Mouse (Mus musculus): Measurements from ENCODE around the gene Map2k2. TPM values are rescaled to one million over a fixed set of nuclear protein-coding genes. Genes with fewer than 3 reads are reported as not detected.

Map2k2 gene
- polyA plus RNA-seq, 1 experiment from 2014 or later = 167 TPM

DNA sequence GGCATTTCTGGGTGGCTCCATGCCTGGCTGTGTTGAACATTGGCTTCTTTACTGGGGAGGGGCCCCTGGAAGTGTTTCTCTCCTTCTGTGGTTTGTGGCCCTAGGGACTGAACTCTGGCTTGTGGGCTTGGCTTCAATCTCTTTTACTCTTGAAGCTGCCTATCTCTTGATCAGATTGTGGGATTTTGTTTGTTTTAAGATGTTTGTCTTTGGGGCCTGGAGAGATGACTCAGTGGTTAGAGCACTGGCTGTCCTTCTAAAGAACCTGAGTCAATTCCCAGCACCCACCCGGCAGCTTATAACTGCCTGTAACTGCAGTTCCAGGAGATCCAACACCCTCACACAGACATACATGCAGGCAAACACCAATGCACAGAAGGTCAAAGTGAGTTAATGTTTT lies 29.4 kb upstream of the Map2k2 start:
- no peak for ATAC-seq
- H3K9ac ChIP-seq = no peak overlapping the region
- peaks cover 97% of the 10 kb centered on the region for H3K36me3 ChIP-seq
- no peak overlapping the region for H3K4me2 ChIP-seq
- peaks cover 6% of the 10 kb centered on the region; the same call in 1 of the 2 replicates for H3K4me1 ChIP-seq
- H3K4me3 ChIP-seq = no peak overlapping the region
- no peak overlapping the region for H3K27ac ChIP-seq
- no peaks in the 10 kb centered on the region for H3K27me3 ChIP-seq (replicated peaks)
- 75% methylated on average over 1 of the region's 1 CpGs for WGBS (ENCODE audit: insufficient replicate concordance)
- no peaks in the 10 kb centered on the region for H3K9me3 ChIP-seq (replicated peaks)

DNA sequence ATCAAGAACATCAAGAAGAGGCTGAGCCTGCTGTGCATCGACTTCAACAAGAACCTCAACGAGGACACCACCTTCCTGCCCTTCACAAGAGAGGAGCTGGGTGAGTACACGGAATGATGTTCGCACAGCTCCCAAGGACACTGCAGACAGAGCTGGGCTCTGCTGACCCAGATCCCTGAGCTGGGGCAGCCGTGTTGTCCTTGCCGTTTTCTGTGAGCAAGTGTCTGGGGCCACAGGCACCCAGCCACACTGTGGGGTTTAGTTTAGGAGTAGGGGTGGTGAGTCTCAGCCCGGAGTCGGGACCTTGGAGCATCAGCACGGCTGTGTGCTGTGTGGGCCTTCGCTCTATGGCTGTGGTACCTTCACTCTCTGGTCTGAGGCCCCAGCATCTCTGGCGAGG lies 27.8 kb upstream of the Map2k2 start:
- 81% methylated on average over 11 of the region's 11 CpGs for WGBS (ENCODE audit: insufficient replicate concordance)
- peaks cover 96% of the 10 kb centered on the region for H3K36me3 ChIP-seq
- no peak for ATAC-seq

DNA sequence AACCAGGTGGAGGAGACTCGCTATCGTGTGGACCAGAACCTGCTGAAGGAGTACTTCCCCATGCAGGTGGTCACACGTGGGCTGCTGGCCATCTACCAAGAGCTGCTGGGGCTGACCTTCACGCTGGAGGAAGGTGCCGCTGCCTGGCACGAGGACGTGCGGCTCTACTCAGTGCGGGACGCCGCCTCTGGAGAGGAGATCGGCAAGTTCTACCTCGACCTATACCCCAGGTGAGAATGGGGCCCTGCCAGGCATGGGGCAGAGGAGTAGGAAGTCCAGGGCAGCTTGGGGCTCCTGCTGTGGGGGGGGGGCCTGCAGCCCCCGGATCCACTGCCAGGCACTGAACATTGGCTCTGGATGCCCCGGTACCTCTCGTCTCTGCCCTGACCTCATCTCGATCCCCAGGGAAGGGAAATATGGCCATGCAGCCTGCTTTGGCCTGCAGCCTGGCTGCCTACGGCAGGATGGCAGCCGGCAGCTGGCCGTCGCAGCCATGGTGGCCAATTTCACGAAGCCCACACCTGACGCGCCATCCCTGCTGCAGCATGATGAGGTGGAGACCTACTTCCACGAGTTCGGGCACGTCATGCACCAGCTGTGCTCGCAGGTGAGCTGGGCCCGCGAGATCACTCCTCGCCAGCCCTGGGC lies 25.6 kb upstream of the Map2k2 start:
- no peak for ATAC-seq
- no peak overlapping the region for H3K27ac ChIP-seq
- H3K4me3 ChIP-seq = no peak overlapping the region
- no peak overlapping the region for H3K9ac ChIP-seq
- no peak overlapping the region for H3K4me2 ChIP-seq
- WGBS (ENCODE audit: insufficient replicate concordance) = 87% methylated on average over 31 of the region's 31 CpGs
- H3K27me3 ChIP-seq (replicated peaks) = no peaks in the 10 kb centered on the region
- peaks cover 10% of the 10 kb centered on the region for H3K4me1 ChIP-seq
- peaks cover 77% of the 10 kb centered on the region for H3K36me3 ChIP-seq
- no peaks in the 10 kb centered on the region for H3K9me3 ChIP-seq (replicated peaks)

More for the DNA sequence above, 27.8 kb upstream of the Map2k2 start:
- Histone ChIP-seq H3K9ac (no peak overlapping the region), H3K4me2 (no peak overlapping the region), H3K4me1 (peaks cover 10% of the 10 kb centered on the region), H3K27me3 (replicated peaks) (no peaks in the 10 kb centered on the region), H3K27ac (no peak overlapping the region), H3K4me3 (no peak overlapping the region), H3K9me3 (replicated peaks) (no peaks in the 10 kb centered on the region)

DNA sequence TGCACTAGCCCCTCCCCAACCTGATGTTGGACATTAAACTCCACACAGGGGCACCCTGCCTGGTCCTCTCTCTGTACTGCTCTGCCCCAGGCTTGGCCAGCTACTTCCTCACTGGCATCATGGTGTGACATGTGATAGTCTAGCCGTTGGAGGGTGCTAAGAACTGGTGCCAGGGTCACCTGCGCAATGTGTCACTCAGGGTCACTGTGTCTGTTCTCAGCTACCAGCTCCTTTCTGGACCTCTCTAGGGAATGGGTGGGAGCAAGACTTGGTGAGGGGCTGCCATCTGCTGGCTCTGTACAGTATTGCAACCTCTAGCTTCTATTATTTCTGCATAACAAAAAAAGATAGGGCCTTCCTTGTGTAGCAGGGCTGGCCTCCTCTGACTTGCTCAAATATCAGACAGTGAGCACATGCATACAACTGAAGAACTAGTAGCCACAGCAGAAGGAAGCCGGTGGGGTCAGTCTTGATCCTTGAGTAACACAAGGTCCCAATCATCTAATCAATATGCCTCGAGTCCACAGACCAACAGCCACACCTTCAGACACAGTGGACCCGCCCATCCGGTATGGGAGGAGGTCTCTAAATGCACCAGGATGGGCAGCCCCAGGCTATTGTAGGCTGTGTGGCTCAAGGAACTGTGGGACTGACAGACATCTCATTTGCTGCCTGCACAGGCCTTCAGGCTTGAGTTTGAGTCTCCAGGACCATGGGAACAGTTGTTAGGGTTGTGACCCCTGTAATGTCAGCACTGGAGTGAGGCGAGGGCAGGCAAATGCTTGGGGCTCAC lies 23.4 kb upstream of the Map2k2 start:
- Histone ChIP-seq H3K36me3 (peaks cover 62% of the 10 kb centered on the region), H3K9me3 (replicated peaks) (peaks cover 3% of the 10 kb centered on the region; the same call in 1 of the 2 replicates), H3K4me3 (no peak overlapping the region), H3K27me3 (replicated peaks) (no peaks in the 10 kb centered on the region), H3K27ac (0 out of 2 replicates have a peak overlapping the region, but pooled peaks have one; percentile 7), H3K4me1 (peaks cover 10% of the 10 kb centered on the region), H3K4me2 (no peak overlapping the region), H3K9ac (no peak overlapping the region)
- peak; percentile 48 for ATAC-seq
- 58% methylated on average over 7 of the region's 7 CpGs for WGBS (ENCODE audit: insufficient replicate concordance)

DNA sequence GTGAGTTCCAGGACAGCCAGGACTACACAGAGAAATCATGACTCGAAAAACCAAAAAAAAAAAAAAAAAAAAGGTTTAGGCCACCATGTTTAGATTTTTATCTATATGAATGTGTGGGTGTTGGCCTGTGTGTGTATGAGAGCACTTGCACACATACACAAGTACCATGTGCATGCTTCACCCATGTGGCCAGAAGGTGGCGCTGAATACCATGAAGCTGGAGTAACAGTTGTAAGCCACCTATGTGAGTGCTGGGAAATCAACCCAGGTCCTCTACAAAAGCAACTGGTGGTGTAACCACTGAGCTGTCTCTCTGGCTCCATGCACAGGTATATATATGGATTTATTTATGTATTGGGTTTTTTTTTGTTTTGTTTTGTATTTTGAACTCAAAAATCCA lies 18.7 kb upstream of the Map2k2 start:
- peaks cover 34% of the 10 kb centered on the region for H3K36me3 ChIP-seq
- peaks cover 3% of the 10 kb centered on the region; the same call in 1 of the 2 replicates for H3K9me3 ChIP-seq (replicated peaks)
- 39% methylated on average over 2 of the region's 2 CpGs for WGBS (ENCODE audit: insufficient replicate concordance)
- no peak overlapping the region for H3K4me3 ChIP-seq
- no peak for ATAC-seq
- no peak overlapping the region for H3K27ac ChIP-seq
- no peak overlapping the region for H3K9ac ChIP-seq
- peaks cover 29% of the 10 kb centered on the region for H3K4me1 ChIP-seq
- 0 out of 2 replicates have a peak, but pooled peaks cover 3% of the 10 kb centered on the region for H3K27me3 ChIP-seq (replicated peaks)
- H3K4me2 ChIP-seq = no peak overlapping the region

DNA sequence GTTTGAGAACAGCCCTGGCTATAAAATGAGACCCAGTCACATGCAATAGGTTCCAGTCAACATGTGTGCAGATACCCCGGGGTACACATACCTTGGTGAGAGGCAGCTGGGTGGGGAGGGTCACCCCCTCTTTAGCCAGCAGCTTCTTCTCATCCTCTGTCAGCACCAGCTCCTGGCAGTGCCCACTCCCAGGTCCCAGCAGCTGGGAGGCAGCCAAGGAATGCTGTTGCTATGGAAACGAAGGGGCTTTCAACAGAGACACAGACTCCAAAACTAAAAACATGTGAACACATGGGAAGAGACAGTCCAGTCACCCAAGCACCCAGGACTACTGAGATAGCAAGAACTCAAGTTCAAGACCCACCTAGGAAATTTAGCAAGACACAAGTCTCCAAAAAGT lies 16.5 kb upstream of the Map2k2 start:
- no peak for ATAC-seq
- Histone ChIP-seq H3K27ac (no peak overlapping the region), H3K36me3 (peaks cover 23% of the 10 kb centered on the region), H3K9me3 (replicated peaks) (peaks cover 3% of the 10 kb centered on the region; the same call in 1 of the 2 replicates), H3K9ac (no peak overlapping the region), H3K4me1 (peaks cover 43% of the 10 kb centered on the region), H3K27me3 (replicated peaks) (0 out of 2 replicates have a peak, but pooled peaks cover 3% of the 10 kb centered on the region), H3K4me3 (no peak overlapping the region), H3K4me2 (no peak overlapping the region)
- 51% methylated on average over 2 of the region's 2 CpGs for WGBS (ENCODE audit: insufficient replicate concordance)

DNA sequence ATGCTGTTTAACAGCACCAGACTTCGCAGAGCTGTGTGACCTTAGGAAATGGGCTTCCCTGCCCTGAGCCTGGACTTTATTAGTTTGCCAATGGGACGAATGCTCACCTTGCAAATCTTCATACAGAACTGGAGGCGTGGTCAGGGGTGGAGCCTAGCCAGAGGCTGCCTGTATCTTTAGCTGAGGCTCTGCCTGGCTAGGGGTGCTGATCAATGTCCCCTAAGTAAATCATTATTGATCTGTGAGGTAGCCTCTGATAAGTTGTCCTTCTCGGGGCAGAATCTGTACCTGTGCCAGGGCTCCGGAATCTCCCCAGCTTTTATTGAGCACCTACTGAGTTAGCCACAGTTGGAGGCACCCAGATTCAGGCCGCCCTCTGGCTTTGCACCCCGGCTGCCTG lies 15.1 kb upstream of the Map2k2 start:
- 0 out of 2 replicates have a peak overlapping the region, but pooled peaks have one; percentile 5 for H3K9ac ChIP-seq
- H3K9me3 ChIP-seq (replicated peaks) = peaks cover 3% of the 10 kb centered on the region; the same call in 1 of the 2 replicates
- H3K4me1 ChIP-seq = peaks cover 57% of the 10 kb centered on the region
- 62% methylated on average over 7 of the region's 7 CpGs for WGBS (ENCODE audit: insufficient replicate concordance)
- H3K4me2 ChIP-seq = no peak overlapping the region
- H3K36me3 ChIP-seq = peaks cover 23% of the 10 kb centered on the region
- no peak overlapping the region for H3K4me3 ChIP-seq
- ATAC-seq = no peak
- 0 out of 2 replicates have a peak, but pooled peaks cover 3% of the 10 kb centered on the region for H3K27me3 ChIP-seq (replicated peaks)
- no peak overlapping the region for H3K27ac ChIP-seq

DNA sequence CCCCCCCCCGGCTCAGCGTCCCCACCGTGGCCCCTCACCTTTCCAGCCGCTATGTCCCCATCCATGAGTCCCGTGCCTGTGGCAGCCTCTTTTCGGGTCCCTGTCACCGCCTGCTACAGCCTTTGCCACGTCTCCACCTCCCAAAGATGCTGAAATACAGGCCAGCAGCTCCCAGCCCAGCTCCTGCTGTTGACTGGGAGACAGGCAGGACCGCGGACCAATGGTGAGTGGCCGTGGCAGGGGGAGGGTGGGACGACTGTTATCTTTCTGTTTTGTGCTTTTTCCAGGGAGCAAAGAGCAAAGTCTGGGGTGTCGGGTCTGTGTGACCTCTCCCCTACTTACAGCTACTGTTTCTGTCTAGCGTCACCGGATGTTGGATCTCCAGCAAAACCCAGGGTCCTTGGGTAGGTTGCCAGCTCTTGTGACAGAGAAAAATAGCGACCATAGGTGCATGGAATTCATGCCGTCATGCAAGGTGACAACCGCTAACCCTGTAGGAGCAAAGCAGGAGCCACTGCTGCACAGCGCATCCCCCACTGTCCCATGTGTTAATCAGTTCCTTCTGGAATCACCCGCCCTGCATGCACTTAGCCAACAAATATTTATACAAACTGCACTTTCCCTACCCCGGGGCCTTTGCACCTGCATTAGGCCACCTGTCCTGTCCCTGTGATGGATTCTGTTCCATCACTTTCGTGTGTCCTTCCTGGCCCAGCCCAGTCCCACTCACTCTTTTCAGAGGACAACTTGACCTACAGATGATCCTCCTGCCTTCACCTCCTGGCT lies 13.1 kb upstream of the Map2k2 start:
- 39% methylated on average over 22 of the region's 22 CpGs for WGBS (ENCODE audit: insufficient replicate concordance)
- H3K4me1 ChIP-seq = peaks cover 71% of the 10 kb centered on the region
- H3K4me2 ChIP-seq = peak overlapping the region; percentile 31
- peak overlapping the region; percentile 25 for H3K4me3 ChIP-seq
- H3K9ac ChIP-seq = no peak overlapping the region
- 0 out of 2 replicates have a peak, but pooled peaks cover 3% of the 10 kb centered on the region for H3K27me3 ChIP-seq (replicated peaks)
- peaks cover 15% of the 10 kb centered on the region for H3K36me3 ChIP-seq
- H3K9me3 ChIP-seq (replicated peaks) = peaks cover 6% of the 10 kb centered on the region; the same call in 1 of the 2 replicates
- peak overlapping the region; percentile 42 for H3K27ac ChIP-seq
- peak; percentile 42 for ATAC-seq

DNA sequence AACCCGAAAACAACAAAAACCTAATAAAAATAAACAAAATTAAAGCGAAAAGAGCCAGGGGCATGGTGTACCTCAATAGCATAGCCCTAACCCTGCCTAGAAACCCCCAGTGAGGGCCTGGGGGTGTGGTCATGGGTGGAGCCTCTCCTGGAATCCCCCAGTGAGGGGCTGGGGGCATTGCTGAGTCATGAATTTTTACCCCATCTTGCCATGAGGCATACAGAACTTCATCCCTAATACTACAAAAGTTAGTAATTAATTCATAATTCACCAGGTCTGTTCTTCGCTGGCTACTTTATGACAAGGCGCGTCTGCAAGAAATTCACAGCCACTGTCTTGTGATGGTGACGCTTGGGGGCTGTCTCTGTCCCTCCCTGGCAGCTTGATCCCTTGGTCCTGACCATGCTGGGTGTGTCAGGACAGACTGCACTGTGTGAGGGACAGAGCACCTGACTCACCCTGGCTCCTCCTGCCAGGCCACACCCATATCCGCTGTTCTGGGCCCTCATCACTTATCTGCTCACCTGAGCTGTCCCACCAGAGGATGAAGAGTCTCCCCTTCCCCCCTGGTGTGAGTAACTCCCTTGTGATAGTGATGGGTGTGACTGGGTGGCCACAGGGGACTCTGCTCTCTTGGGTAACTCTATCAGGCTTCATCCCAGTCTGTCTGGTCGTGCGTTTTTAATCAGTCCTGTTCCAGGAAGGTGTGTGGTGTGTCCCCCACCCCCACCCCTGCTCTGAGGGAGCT lies 10.6 kb upstream of the Map2k2 start:
- Histone ChIP-seq H3K9ac (0 out of 2 replicates have a peak overlapping the region, but pooled peaks have one; percentile 32), H3K4me2 (peak overlapping the region; percentile 46), H3K27me3 (replicated peaks) (0 out of 2 replicates have a peak, but pooled peaks cover 3% of the 10 kb centered on the region), H3K36me3 (no peaks in the 10 kb centered on the region), H3K4me3 (no peak overlapping the region; the same call in 1 of the 2 replicates), H3K4me1 (peaks cover 82% of the 10 kb centered on the region), H3K27ac (peak overlapping the region; percentile 75), H3K9me3 (replicated peaks) (peaks cover 6% of the 10 kb centered on the region; the same call in 1 of the 2 replicates)
- WGBS (ENCODE audit: insufficient replicate concordance) = 40% methylated on average over 9 of the region's 9 CpGs
- peak; percentile 89 for ATAC-seq

DNA sequence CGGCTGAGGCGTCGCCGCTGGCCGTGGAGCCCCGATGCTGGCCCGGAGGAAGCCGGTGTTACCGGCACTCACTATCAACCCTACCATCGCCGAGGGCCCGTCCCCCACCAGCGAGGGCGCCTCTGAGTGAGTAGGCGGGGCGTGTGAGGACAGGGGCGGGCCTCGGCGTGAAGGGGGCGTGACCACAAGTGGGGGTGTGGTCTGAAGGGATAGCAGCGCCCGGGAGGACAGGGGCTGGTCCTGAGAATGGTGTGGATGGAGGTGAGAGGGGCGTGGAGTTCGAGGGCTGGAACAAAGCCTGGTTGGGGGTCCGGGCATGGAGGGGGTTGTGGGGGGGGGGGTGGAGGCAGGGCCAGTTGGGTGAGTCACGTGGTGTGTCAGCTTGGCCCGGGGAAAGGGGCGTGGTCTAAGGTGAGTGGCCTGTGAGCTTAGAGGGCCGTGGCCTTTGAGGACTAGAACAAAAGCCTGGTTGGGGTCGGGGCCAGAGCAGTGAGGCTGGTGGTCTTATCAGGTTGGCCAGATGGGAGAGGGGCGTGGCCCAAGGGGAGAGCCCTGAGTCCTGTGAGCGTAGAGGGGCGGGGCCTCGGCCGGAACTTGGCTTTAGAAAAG lies 502 bp downstream of the Map2k2 start:
- peak overlapping the region; percentile 99 for H3K27ac ChIP-seq
- no peaks in the 10 kb centered on the region for H3K27me3 ChIP-seq (replicated peaks)
- H3K9ac ChIP-seq = peak overlapping the region; percentile 88
- no peaks in the 10 kb centered on the region for H3K9me3 ChIP-seq (replicated peaks)
- ATAC-seq = peak; percentile 83
- H3K4me2 ChIP-seq = peak overlapping the region; percentile 94
- H3K4me3 ChIP-seq = peak overlapping the region; percentile 81
- 2% methylated on average over 35 of the region's 35 CpGs for WGBS (ENCODE audit: insufficient replicate concordance)
- peaks cover 78% of the 10 kb centered on the region for H3K4me1 ChIP-seq
- peaks cover 37% of the 10 kb centered on the region for H3K36me3 ChIP-seq

DNA sequence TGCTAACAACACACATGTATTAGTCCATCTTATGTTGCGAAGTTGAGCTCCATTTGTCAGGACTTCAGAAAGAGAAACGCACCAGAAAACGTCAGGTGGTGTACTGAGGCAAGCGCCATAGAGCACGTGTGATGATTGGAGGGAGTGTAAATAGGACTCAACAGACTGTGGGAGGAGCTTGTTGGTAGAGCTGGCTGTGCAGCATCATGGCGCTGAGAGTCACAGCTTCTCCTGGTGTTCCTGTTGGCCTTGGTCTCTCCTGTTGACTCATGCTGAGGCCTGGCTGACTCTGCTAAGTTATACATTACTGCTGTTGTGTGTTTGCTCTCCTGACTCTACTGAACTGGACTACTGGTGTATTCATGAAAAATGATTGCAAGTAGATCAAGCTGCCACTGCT lies 7.2 kb downstream of the Map2k2 start:
- H3K36me3 ChIP-seq = peaks cover 96% of the 10 kb centered on the region
- peaks cover 30% of the 10 kb centered on the region for H3K4me1 ChIP-seq
- H3K9me3 ChIP-seq (replicated peaks) = no peaks in the 10 kb centered on the region
- no peak overlapping the region for H3K27ac ChIP-seq
- no peaks in the 10 kb centered on the region for H3K27me3 ChIP-seq (replicated peaks)
- ATAC-seq = no peak
- H3K4me2 ChIP-seq = no peak overlapping the region
- H3K4me3 ChIP-seq = no peak overlapping the region
- 83% methylated on average over 6 of the region's 6 CpGs for WGBS (ENCODE audit: insufficient replicate concordance)
- H3K9ac ChIP-seq = no peak overlapping the region
